Mouse (Mus musculus): ENCODE data around the gene Hsph1.

Hsph1 gene

GRCm38 (mm10) chr5:149636075-149636920, at the start of gene Hsph1:
TSS of gene Hsph1 (minus strand) at chr5:149636376.
- DNase-seq: peak; percentile 97

GRCm38 (mm10) chr5:149680946-149681345, 44.8 kb upstream of the Hsph1 start:
- DNase-seq: no peak

GRCm38 (mm10) chr5:149679886-149680285, 43.7 kb upstream of the Hsph1 start:
- DNase-seq: no peak

- no peak for DNase-seq
Measured at GRCm38 (mm10) chr5:149679362-149679761, 43.2 kb upstream of the Hsph1 start.

- DNase-seq: no peak
Measured at GRCm38 (mm10) chr5:149678990-149679348, 42.8 kb upstream of the Hsph1 start.

GRCm38 (mm10) chr5:149678100-149678989, 42.2 kb upstream of the Hsph1 start, which contains the start of gene B3glct:
TSS of gene B3glct (plus strand) at chr5:149678230.
- peak; percentile 76 for DNase-seq

GRCm38 (mm10) chr5:149677196-149677595, 41.0 kb upstream of the Hsph1 start:
- no peak for DNase-seq

- DNase-seq: no peak
Measured at GRCm38 (mm10) chr5:149663417-149663816, 27.2 kb upstream of the Hsph1 start.

- DNase-seq: no peak
Measured at GRCm38 (mm10) chr5:149662980-149663379, 26.8 kb upstream of the Hsph1 start.

- no peak for DNase-seq
Measured at GRCm38 (mm10) chr5:149661428-149661827, 25.3 kb upstream of the Hsph1 start.

- no peak for DNase-seq
Measured at GRCm38 (mm10) chr5:149659414-149659780, 23.2 kb upstream of the Hsph1 start.

- no peak for DNase-seq
Measured at GRCm38 (mm10) chr5:149658741-149659413, 22.7 kb upstream of the Hsph1 start.

- DNase-seq: no peak
Measured at GRCm38 (mm10) chr5:149658022-149658421, 21.8 kb upstream of the Hsph1 start.

- DNase-seq: no peak
Measured at GRCm38 (mm10) chr5:149655636-149656035, 19.5 kb upstream of the Hsph1 start.

GRCm38 (mm10) chr5:149650179-149650553, 14.0 kb upstream of the Hsph1 start:
- no peak for DNase-seq

- DNase-seq: no peak
Measured at GRCm38 (mm10) chr5:149649499-149650178, 13.5 kb upstream of the Hsph1 start.

GRCm38 (mm10) chr5:149648895-149649406, 12.8 kb upstream of the Hsph1 start:
- DNase-seq: no peak

- no peak for DNase-seq
Measured at GRCm38 (mm10) chr5:149648196-149648595, 12.0 kb upstream of the Hsph1 start.

GRCm38 (mm10) chr5:149647367-149648115, 11.4 kb upstream of the Hsph1 start:
- no peak for DNase-seq

GRCm38 (mm10) chr5:149642783-149643509, 6.8 kb upstream of the Hsph1 start:
- DNase-seq: no peak

- no peak for DNase-seq
Measured at GRCm38 (mm10) chr5:149642366-149642765, 6.2 kb upstream of the Hsph1 start.
